Mouse (Mus musculus) small intestine, adult 2 months (tissue): ENCODE results near the gene Ptgr1. TPM values are rescaled to one million over a fixed set of nuclear protein-coding genes. Genes with fewer than 3 reads are reported as not detected.

Experiments used
- H3K27ac ChIP-seq: fragments of 200-500 bp; 2 replicates; pipeline ENCODE4 v1.5.1; 2012; ENCODE audit warnings: low read depth, low read length, control low read depth, inconsistent platforms; ENCODE audit not compliant: insufficient read depth
- H3K27me3 ChIP-seq: fragments of 200-500 bp; 2 replicates; pipeline ENCODE4 v1.6.1; 2012; ENCODE audit warnings: mild to moderate bottlenecking, moderate library complexity, low read length, inconsistent platforms; ENCODE audit not compliant: control insufficient read depth, insufficient read depth
- H3K36me3 ChIP-seq: fragments of 200-500 bp; 2 replicates; pipeline ENCODE4 v1.6.1; 2012; ENCODE audit warnings: mild to moderate bottlenecking, low read length, control low read depth, inconsistent platforms; ENCODE audit not compliant: control insufficient read depth, insufficient read depth
- H3K4me1 ChIP-seq: fragments of 200-500 bp; 2 replicates; pipeline ENCODE4 v1.6.1; 2012; ENCODE audit warnings: low read length, inconsistent platforms, mixed read lengths; ENCODE audit not compliant: control insufficient read depth, insufficient read depth, insufficient read length
- H3K4me3 ChIP-seq: fragments of 200-500 bp; 2 replicates; pipeline ENCODE4 v1.5.1; 2012; ENCODE audit warnings: low read depth, mild to moderate bottlenecking, control low read depth, inconsistent platforms, low read length, moderate library complexity
- CTCF ChIP-seq: fragments of 200-500 bp; IDR thresholded peaks from 2 replicates; pipeline ENCODE4 v1.5.1; 2012; ENCODE audit warnings: low read depth, mild to moderate bottlenecking, control low read depth, inconsistent platforms, low read length, moderate library complexity, mixed read lengths; ENCODE audit not compliant: insufficient replicate concordance, insufficient read length; ENCODE audit errors: extremely low read depth
- POLR2A ChIP-seq: fragments of 200-500 bp; IDR thresholded peaks from 2 replicates; pipeline ENCODE4 v1.6.1; 2012; ENCODE audit warnings: low read depth, mild to moderate bottlenecking, control low read depth, inconsistent platforms, low read length, moderate library complexity
- WGBS: fragments of 180-500 bp; shearing (Covaris S2); methylation state at CpG from one replicate; pipeline ENCODE4 v1.1.7; 2018; 5-methylcytosine and 5-hydroxymethylcytosine counted together
- polyA plus RNA-seq: library from polyadenylated mRNA; depleted of rRNA; stranded (reverse); fragments of >200 nt; gene quantifications from 2 replicates; pipeline ENCODE4 v1.2.3, GENCODE M21; 2012

Ptgr1 gene
- polyA plus RNA-seq, 1 experiment = 11.2 TPM

DNA sequence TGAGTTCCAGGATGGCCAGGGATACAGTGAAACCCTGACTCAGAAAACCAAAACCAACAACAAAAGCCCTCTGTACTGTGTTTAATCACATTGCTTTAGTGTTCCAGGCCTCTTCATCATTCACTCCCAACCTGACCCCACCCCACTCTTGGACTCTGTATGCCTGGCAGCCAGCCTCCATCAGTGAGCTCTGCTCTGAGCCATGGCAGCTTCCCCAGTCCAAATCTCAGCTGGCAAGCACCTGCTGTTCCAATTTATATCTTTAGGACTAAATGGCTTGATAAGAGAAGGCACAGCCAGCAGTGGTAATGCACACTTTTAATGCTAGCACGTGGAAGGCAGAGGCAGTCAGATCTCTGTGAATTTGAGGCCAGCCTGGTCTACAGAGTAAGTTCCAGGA, 21.8 kb downstream of the Ptgr1 start:
- Histone ChIP-seq H3K27me3 (no peaks in the 10 kb centered on the region), H3K4me3 (no peak overlapping the region), H3K4me1 (peaks cover 5% of the 10 kb centered on the region; the same call in 1 of the 2 replicates), H3K36me3 (peaks cover 8% of the 10 kb centered on the region), H3K27ac (no peak overlapping the region)
- 37% methylated on average over 1 of the region's 1 CpGs for WGBS
- TF ChIP-seq POLR2A (no peak), CTCF (no peak)

DNA sequence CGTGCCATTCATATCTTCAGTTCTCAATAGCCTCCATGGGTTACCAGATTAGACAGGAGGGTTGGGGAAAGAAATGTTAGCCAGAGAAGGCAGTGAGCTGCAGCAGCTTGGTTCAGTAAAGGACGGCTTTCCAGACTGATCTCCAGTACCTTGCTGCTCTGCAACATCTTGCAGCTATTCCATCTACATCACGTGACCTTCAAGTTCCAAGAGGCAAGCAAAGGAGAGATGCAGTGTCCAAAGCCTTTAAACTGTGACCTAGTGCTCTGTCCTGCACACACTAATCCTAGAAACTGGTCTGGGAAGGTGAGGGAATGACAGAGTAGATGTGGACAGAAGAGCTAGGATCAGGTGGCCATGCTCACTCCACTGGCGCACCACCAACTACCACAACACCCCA, 23.6 kb downstream of the Ptgr1 start:
- Histone ChIP-seq H3K27me3 (no peaks in the 10 kb centered on the region), H3K27ac (no peak overlapping the region), H3K4me3 (no peak overlapping the region), H3K4me1 (peaks cover 5% of the 10 kb centered on the region; the same call in 1 of the 2 replicates), H3K36me3 (peaks cover 2% of the 10 kb centered on the region; the same call in 1 of the 2 replicates)
- TF ChIP-seq POLR2A (no peak), CTCF (no peak)
- 97% methylated on average over 4 of the region's 4 CpGs for WGBS

DNA sequence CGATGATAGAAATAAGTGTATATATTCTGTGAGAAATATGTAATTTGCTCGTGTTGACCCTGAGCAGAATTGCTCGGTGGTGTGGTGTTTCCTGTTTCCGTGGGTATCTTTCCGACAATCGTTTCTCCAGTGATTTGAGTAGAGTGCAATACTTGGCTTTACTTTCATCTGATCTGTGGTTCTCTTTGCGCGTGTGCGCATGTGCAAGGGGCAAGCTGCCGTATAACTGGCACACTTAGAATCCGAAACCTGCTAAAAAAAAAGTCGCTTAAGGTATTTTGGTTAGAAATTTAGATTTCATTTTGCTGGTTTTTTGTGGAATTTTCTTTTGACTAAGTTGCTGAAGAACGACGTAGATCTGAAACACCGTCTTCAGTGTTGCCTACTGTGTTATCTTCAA, 25.2 kb downstream of the Ptgr1 start:
- no peak overlapping the region for H3K4me3 ChIP-seq
- H3K36me3 ChIP-seq = peaks cover 2% of the 10 kb centered on the region; the same call in 1 of the 2 replicates
- no peaks in the 10 kb centered on the region for H3K27me3 ChIP-seq
- TF ChIP-seq POLR2A (no peak), CTCF (no peak)
- 91% methylated on average over 15 of the region's 15 CpGs for WGBS
- H3K27ac ChIP-seq = no peak overlapping the region
- peaks cover 5% of the 10 kb centered on the region; the same call in 1 of the 2 replicates for H3K4me1 ChIP-seq

DNA sequence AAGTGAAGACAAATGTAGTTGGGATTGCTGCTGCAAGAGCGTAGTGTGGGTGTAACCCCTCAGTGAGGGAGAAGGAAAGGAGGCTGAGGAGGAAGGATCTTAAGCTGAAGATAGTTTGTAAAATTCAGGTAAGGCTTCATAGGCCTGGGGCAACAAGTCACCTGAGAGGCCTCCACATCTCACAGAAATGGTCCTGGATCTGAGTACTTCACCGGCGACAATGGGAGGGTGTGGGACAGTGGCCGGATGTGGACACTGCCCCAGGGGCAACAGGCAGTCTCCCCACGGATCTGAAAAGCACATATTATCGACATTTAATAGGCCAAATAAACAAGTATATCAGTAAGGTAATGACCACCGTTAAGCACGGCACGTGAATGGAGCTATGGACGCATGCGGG, 34.3 kb downstream of the Ptgr1 start:
- WGBS = 89% methylated on average over 11 of the region's 11 CpGs
- TF ChIP-seq CTCF (peak; percentile 10; the same call in 1 of the 2 replicates), POLR2A (no peak)
- H3K27me3 ChIP-seq = no peaks in the 10 kb centered on the region
- no peaks in the 10 kb centered on the region for H3K4me1 ChIP-seq
- no peaks in the 10 kb centered on the region for H3K36me3 ChIP-seq
- H3K4me3 ChIP-seq = no peak overlapping the region
- no peak overlapping the region for H3K27ac ChIP-seq

DNA sequence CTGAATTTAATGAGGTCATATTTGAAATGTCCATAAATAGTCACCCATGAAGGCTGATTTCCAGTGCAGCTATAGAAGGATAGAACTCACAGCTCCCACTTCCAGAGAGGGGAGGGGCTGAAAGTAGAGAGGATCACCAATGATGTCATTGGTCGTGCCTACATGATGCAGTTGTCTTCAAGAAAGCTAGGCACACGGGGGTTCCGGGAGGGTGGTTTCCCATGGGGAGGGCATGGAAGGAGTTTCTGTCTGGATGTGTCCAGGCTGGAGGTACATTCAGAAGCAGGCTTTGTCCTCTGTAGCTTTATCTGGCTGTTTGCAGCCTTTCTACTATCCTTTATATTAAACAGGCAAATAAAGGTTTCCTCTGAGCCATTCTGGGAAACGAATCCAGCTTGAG, 38.5 kb downstream of the Ptgr1 start:
- WGBS = 81% methylated on average over 4 of the region's 4 CpGs
- Histone ChIP-seq H3K27me3 (no peaks in the 10 kb centered on the region; the same call in 1 of the 2 replicates), H3K36me3 (no peaks in the 10 kb centered on the region), H3K27ac (no peak overlapping the region), H3K4me3 (no peak overlapping the region), H3K4me1 (peaks cover 3% of the 10 kb centered on the region; the same call in 1 of the 2 replicates)
- TF ChIP-seq CTCF (no peak), POLR2A (no peak)

DNA sequence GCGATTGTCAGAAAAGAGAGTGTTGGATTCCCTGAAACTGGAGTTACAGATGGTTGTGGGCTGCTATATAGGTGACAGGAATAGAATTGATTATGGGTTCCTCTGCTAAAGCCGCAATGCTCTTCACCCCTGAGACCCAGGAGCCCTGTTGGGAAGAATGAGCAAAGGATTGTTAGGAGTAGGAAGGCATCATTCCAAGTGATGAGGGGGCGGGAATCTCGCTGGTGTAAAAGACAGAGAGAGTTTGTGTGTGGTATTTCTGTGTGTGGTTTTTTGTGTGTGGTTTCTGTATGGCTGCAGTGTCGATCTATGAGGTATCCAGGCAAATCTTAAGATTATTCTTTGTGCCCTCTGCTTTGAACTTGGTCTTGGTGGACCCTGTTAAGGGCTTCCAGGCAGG, 42.2 kb downstream of the Ptgr1 start:
- WGBS = 65% methylated on average over 5 of the region's 5 CpGs
- no peaks in the 10 kb centered on the region for H3K36me3 ChIP-seq
- TF ChIP-seq CTCF = no peak
- H3K4me1 ChIP-seq = peaks cover 3% of the 10 kb centered on the region
- H3K27me3 ChIP-seq = peaks cover 4% of the 10 kb centered on the region; the same call in 1 of the 2 replicates
- no peak overlapping the region for H3K4me3 ChIP-seq
- H3K27ac ChIP-seq = no peak overlapping the region

DNA sequence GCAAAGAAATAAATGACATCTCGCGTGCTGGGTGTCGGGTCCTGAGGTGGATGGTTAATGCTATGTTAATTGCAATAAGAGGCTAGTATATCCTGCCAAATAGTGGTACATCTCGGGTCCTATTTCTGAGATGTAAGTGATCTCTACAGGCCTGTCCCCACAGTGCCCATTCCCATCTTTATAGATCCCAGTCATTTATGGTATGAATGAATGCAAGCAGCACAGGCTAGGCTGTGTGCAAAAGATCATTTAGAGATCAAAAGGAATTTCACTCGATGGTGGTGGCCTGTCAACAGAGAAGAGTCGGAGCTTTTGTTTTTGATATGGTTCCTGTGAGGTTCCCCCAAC, 42.7 kb downstream of the Ptgr1 start:
- Histone ChIP-seq H3K27me3 (peaks cover 4% of the 10 kb centered on the region; the same call in 1 of the 2 replicates), H3K27ac (no peak overlapping the region), H3K4me1 (peaks cover 3% of the 10 kb centered on the region), H3K36me3 (no peaks in the 10 kb centered on the region), H3K4me3 (0 out of 2 replicates have a peak overlapping the region, but pooled peaks have one; percentile 68)
- 14% methylated on average over 6 of the region's 6 CpGs for WGBS
- TF ChIP-seq CTCF (no peak), POLR2A (no peak)
